Mouse (Mus musculus) brain, embryonic 14.5 days (tissue): ENCODE results near the gene Tmem56. TPM values are rescaled to one million over a fixed set of nuclear protein-coding genes. Genes with fewer than 3 reads are reported as not detected.

ENCODE experiments used
- DNase-seq: peaks from one replicate; pipeline ENCODE4 v3.0.0-alpha.2; 2011; ENCODE audit warnings: low read depth
- CTCF ChIP-seq: fragments of 200-500 bp; IDR thresholded peaks from 2 replicates; pipeline ENCODE4 v1.5.1; 2012; ENCODE audit warnings: inconsistent platforms, mild to moderate bottlenecking, moderate library complexity, borderline replicate concordance; ENCODE audit not compliant: insufficient read depth, insufficient read length; ENCODE audit errors: extremely low read depth
- POLR2A ChIP-seq: fragments of 200-500 bp; IDR thresholded peaks from 2 replicates; pipeline ENCODE4 v1.6.1; 2012; ENCODE audit warnings: mild to moderate bottlenecking, inconsistent platforms, borderline replicate concordance; ENCODE audit not compliant: poor library complexity, insufficient read depth, insufficient read length, severe bottlenecking; ENCODE audit errors: extremely low read depth
- polyA plus RNA-seq: library from polyadenylated mRNA; depleted of rRNA; stranded (reverse); fragments of >200 nt; gene quantifications from 2 replicates; pipeline ENCODE4 v1.2.3, GENCODE M21; 2012; rRNA removed

Gene Tmem56
- polyA plus RNA-seq = 2.3 and 2.5 TPM in 2 replicates

DNA sequence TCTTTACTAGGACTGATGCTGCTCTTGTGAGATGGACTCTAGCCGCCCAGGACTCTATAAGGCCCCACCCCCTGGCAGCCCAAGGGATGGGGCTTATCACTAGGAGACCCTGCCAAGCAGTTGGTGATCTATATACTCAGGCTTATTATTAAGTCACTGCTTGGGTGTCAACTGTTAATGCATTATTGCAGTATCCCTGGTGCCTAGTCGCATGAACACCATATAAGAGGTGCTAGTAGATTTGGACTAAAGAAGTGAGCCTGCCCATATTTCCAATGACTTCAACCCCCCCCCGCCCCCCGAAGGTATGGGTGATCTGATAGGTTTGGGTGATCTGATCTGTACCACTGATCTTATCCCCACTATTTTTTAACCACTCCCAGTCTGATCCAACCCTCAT is at the start of gene Tmem56:
TSS of gene Tmem56 (minus strand) at position 101 of the 400 bp plus-strand sequence.
- no peak for TF ChIP-seq CTCF
- no peak for TF ChIP-seq POLR2A

DNA sequence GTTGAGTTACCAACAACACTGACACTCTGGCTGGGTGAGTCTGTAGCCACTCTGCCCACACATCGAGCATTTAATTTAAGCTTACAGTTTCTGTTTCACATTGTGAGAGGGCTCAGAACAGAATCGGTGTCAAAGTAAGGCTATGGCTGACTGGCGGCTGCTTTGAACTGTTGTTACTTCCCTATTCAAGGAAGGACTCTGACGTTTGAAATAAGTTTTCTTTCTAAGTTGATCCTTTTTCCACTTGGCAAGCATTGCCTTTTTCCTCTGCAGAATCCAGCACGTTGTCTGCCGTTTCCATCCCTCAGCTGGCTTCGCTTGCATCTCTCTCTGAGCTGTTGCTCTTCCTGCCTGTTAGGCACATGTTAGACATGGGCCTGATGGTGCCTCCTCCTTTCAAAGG is 47.3 kb upstream of the Tmem56 start:
- no peak for TF ChIP-seq POLR2A
- no peak for TF ChIP-seq CTCF

More for the DNA sequence above, at the start of gene Tmem56:
- no peak for DNase-seq

DNA sequence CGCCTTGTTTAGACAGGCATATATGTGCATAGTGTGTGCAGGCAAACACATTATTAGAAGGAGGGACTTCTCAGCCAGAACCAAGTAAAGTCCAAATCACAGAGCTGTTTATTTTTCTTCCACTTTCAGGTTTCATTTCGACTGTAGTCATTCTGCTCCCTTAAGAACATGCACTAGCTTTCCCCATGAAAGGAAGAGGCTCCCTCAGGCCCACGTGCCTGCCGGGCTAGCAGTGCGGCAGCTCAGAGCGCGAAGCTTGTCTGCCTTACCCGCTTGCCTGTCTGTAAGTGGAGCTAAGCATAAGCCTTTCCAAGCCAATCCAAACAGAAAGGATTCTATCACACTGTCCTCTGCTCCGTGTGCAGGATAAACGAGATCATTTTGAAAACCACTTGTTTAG is 46.7 kb upstream of the Tmem56 start:
- TF ChIP-seq POLR2A (no peak), CTCF (no peak)
- peak; percentile 65 for DNase-seq

More for the DNA sequence above, 47.3 kb upstream of the Tmem56 start:
- DNase-seq = no peak

DNA sequence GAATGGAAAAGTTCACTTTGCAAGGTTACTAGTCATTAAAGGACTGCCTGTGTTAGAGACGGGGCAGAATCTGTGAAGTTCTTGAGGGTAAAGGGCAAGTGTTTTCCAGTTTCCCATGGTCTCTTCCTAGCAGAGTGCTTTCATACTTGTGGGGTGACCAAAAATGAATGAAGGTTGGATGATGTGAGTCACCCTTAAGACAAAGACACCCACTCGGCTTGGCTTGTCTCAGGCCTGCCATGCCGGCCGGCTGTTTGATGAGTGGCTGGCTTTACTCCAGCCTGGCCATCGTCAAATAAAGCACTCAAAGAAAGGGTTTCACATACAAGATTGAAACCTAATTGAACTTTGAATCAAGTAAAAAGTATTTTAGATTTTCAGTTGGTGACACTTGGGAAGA is 44.5 kb upstream of the Tmem56 start:
- DNase-seq = peak; percentile 52

DNA sequence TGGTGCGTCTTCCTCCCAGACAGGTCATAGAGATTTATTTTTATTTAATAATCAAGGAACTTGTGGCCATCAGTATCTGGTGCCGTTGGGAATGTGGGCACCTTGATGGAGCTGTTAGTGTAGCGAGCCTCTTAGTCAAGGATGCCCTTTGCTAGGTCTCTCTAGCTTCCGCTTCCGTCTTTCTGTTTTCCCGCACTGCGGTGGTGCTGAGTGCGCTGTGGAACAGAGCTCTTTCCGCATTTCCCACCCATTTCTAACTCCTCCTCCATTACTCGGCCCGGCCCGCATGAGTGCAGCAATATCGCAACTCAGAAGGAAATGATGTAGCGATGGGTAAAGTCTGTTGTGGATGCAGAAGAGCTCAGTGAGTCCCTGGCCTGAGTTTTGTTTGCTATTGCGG is 40.5 kb upstream of the Tmem56 start:
- TF ChIP-seq CTCF = no peak
- no peak for TF ChIP-seq POLR2A
- DNase-seq = no peak

More for the DNA sequence above, 44.5 kb upstream of the Tmem56 start:
- no peak for TF ChIP-seq CTCF
- no peak for TF ChIP-seq POLR2A

DNA sequence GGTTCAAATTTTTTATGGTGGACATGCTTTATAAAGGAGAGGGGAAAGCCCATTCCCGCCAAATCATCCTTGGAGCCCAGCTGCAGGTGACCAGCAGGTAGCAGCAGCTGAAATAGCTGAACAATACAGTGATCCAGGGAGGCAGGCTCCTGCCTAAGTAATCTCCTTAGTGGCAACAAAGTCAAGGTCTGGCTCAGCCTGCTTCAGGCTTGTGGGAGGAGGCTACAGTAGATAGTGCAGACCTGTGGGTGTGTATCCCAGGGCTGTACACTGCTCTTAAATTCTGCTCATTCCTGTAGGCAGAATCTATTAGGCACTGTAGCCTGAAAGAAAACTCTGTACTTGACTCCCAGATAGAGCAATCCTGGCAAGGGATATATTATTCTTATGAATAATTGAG is 38.0 kb upstream of the Tmem56 start:
- TF ChIP-seq CTCF = no peak
- DNase-seq = no peak

DNA sequence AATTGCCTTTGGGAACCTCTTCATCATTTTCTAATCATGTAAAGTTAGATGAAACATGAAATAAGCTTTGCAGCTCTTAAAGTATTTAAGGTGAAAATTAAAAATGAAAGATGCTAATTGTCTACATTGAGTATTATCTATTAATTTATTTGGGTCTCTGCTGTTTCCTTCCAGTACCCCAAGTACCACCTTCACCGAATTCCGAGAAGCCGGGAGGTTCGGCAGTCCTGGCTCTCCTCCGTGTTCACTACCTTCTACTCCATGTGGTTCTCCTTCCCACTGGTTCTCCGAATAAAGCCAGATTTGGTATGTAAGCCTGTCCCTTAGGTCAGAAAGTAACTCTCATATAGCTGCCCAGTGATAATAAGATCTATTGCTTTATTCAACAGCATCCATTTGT is 37.0 kb upstream of the Tmem56 start:
- TF ChIP-seq CTCF = no peak
- no peak for TF ChIP-seq POLR2A
- DNase-seq = no peak

DNA sequence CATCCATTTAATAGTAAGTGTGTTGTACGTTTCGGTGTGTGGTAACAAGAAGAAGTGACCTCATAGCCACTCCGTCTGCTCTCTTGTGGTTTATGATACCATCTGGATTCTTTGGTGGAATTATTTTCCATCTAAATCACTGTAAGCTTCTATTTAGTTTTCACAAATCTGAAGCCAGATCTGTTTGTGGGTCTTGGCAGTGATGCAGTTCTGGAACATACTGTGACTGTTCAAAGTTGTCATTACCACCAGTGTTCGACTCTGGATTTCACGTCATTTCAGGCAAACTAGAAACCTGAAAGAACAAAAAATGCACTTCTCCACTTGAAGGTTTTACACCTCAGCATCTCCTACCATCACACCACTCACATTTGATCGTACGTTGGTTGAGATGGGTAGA is 32.6 kb upstream of the Tmem56 start:
- TF ChIP-seq CTCF (no peak), POLR2A (no peak)

DNA sequence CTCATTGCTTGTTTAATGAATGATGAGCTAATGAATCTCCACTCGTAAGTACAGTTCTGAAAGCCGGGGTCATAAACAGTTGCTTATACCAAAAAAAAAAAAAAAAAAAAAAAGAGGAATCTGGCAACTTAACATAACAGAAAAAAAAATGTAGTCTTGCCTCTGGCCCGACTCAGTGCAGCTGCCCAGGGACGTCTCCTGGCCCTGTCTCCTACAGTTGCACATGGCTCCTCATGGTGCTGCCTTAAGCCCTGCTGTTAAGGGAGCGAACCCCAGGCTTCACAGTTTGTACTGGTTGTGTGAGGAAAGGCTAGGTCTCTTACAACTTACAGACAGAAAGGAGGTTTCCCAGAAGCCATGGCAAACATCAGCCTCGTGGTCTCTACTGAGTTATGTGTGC is 31.3 kb upstream of the Tmem56 start:
- TF ChIP-seq CTCF (no peak), POLR2A (no peak)
- DNase-seq = no peak

More for the DNA sequence above, 32.6 kb upstream of the Tmem56 start:
- no peak for DNase-seq

DNA sequence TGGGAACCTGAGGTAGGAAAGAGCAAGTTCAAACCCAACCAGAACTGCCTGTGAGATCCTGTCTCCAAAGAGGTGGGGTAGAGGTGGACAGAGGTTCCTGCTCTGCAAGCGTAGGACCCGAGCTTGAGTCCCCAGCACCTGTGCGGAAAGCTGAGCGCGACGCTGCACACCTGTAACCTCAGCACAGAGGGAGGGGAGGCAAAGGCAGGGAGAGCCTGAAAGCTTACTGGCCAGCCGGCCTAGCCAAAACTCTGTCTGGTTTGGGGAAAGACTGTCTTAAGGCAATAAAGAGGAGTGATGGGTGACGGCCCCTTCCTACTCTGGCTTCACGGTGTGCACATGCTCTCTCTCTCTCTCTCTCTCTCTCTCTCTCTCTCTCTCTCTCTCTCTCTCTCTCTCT is 30.1 kb upstream of the Tmem56 start:
- DNase-seq = no peak
- TF ChIP-seq CTCF = no peak
- no peak for TF ChIP-seq POLR2A

DNA sequence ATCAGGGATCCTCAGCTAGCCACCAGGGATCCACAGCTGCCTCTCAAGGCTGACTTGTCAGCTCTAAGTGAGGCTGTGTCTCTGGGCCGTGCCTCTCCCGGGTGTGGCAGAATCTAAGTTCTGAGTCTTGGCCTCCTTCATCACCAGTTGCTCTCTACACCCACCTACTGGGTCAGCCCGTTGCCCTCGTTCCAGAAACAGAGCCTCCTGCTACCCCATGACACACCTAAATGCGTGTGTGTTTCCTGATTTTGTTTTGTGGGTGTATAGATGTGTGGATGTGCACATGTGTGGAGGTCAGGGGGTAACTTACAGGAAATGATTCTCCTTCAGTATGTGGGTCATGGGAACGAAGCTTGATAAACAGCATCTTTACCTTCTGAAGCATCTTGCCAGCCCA is 29.5 kb upstream of the Tmem56 start:
- no peak for DNase-seq
- TF ChIP-seq CTCF (no peak), POLR2A (no peak)

DNA sequence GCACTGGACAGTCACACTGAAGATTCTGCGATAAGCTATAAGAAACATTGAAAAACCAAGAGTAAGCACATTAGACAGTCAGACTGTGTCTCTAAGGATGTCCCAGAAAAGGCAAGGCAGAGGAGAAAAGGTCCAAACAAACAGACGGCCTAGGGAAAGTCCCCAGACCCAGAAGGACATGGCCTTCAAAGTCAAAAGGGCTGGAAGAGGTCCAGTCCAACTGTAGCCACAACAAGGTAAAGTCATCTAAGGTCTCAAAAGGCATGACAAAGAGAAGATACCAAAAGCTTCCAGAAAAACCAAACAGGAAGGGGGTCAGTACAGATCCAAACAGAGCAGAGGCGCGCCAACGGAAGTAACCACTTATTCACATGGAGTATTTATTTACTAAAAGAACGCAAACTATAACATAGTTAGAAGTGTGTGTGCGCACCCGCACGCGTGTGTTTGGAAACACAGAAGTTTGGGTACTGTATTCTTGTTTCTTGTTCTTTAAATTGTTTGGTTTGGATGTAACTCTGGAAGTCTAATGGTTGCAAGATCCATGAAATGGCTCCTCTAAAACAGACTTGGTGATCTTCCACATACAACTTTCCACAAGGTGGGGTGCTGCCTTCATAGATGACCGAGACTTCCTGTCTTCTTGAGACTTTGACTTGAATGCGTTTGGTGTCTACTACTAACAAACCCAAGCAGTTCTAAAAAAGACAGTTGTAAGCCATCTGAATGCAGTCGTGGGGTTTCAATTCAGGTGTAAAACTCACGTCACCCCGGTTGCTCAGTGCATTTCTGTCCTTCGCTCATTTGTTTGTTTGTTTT is 27.2 kb upstream of the Tmem56 start:
- DNase-seq = peak; percentile 30
- TF ChIP-seq CTCF (no peak; the same call in 1 of the 2 replicates), POLR2A (no peak)

DNA sequence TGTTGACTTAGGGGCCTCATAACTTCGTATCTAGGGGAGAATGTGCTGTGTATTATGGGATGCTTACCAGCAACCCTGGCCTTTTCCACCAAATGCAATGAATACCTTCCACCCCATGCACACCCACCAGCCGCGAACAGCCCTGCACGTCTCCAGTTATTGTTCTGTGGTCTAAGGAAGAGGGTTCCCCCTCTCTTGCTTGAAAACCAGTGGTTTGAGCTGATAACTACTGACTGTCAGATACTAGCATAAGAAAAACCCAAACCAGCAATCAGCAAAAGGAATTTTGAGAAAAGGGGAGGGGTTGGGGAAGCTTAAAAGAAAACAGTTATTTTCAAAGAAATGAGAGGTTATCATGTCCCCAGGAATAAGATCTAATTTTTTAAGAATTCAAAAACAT is 26.5 kb upstream of the Tmem56 start:
- DNase-seq = no peak
- TF ChIP-seq POLR2A (no peak), CTCF (no peak)

DNA sequence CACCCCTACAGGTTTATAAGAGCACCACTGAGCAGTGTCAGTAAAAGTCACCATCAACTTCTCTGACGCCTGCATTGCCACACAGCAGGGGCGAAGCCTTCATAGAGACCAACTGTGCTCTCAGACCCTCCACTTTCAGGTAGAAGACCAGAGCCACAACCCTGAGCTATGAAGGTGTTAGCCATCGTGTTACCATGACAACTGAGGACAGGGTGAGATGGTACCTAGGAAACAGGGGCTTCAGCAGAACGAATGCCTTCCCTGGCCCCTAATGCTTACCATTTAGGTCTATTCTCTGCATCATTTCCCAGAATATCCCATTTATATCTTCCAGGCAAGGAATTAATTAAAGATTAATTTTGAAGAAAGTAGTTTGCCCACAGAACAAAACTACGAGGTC is 26.0 kb upstream of the Tmem56 start:
- no peak for TF ChIP-seq CTCF
- no peak for TF ChIP-seq POLR2A
- peak; percentile 19 for DNase-seq
